Mouse (Mus musculus): ENCODE data around the gene Trpc4ap. TPM values are rescaled to one million over a fixed set of nuclear protein-coding genes. Genes with fewer than 3 reads are reported as not detected.

Gene Trpc4ap
- total RNA-seq, 2 experiments from 2014 or later, result 161 to 163 TPM

Small RNA genes lying within 50 kb of the gene (microRNA-seq; reads per million reads assigned to microRNA genes)
- gene Mir499, result 3.0 to 8.6 reads per million in 2 experiments

Other genes starting within 250 kb of the Trpc4ap start
- gene Ncoa6, start 218.5 kb downstream of the Trpc4ap start, total RNA-seq (2021), result 10 to 100 TPM; 54.9 to 73.7 TPM
- gene Acss2, start 174.4 kb downstream of the Trpc4ap start, total RNA-seq (2021), result 10 to 100 TPM; 60.8 to 70.2 TPM
- 100 to 1,000 TPM; 111 to 117 TPM for gene Ggt7, start 174.1 kb downstream of the Trpc4ap start, total RNA-seq (2021)
- 10 to 100 TPM; 22.6 to 26.5 TPM for gene Gss, start 99.6 kb downstream of the Trpc4ap start, total RNA-seq (2021)
- 1 to 10 TPM; 2.7 to 3.7 TPM for gene Myh7b, start 81.2 kb downstream of the Trpc4ap start, total RNA-seq (2021)
- gene Edem2, start 37.1 kb upstream of the Trpc4ap start, total RNA-seq (2021), result 10 to 100 TPM; 19.8 to 22.9 TPM
- not detected for gene Gm17581, start 43.5 kb upstream of the Trpc4ap start, total RNA-seq (2021)
- gene Procr, start 58.7 kb upstream of the Trpc4ap start, total RNA-seq (2021), result under 1 TPM; 0.71 to 0.96 TPM
- gene Mmp24, start 83.0 kb upstream of the Trpc4ap start, total RNA-seq (2021), result 10 to 100 TPM; 43.5 to 43.6 TPM
- 10 to 100 TPM; 52.8 to 60.0 TPM for gene BC029722, start 127.0 kb upstream of the Trpc4ap start, total RNA-seq (2021)
- gene Eif6, start 134.5 kb upstream of the Trpc4ap start, total RNA-seq (2021), result 10 to 100 TPM; 59.0 to 75.7 TPM
- not detected for gene Fam83c, start 142.5 kb upstream of the Trpc4ap start, total RNA-seq (2021)
- gene Uqcc1, start 237.9 kb upstream of the Trpc4ap start, total RNA-seq (2021), result 10 to 100 TPM; 60.8 to 74.1 TPM
- not detected for gene Gm15557, start 248.3 kb upstream of the Trpc4ap start, total RNA-seq (2021)